Mouse (Mus musculus) left cerebral cortex, postnatal 14 days (tissue): ENCODE measurements at regions not wholly inside any gene's neighbourhood (a gene's known extent, or its start where the extent isn't known, plus 50 kb on each side); places are given as distances from the start of the nearest gene placed in this dataset.
A peak's percentile ranks its signal among the peaks of the same experiment; 100 is the strongest.
"Not testable (repeated sequence)": the region's sequence is repeated elsewhere in the genome, so short reads cannot be mapped to it uniquely, and the experiment has no call there.

Experiments
- DNase-seq, 2 experiments: peaks; one replicate each; pipeline ENCODE4 v3.0.0; 2021 to 2022; ENCODE audit warnings: low spot score in 2 of 2, mixed read lengths in 1 of 2
- intact Hi-C: fragments of 180-260 bp; cut with DNase I; formaldehyde crosslinking; loops from one replicate; pipeline ENCODE4 v1.15.1; 2025

DNA sequence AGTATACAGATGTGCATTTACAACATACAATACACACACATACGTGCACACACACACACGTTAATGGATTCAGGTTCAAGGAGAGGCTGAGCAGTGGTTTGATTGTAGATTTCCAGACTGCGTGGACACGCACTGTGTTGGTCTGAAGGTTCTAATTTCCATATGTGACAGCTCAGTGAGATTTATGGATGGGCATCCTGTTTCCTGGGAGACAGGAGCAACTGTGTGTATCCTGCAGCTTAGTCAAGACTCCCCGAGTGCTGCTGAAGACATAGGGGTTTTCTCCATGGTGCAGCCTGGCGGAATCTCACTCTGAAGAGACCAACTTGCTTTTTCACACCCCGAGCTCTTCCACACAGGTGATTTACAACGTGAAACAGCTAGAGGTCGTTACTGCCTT is 119.3 kb upstream of the Foxk1 start:
- no peak for DNase-seq
- intact Hi-C loops = no loop called here

DNA sequence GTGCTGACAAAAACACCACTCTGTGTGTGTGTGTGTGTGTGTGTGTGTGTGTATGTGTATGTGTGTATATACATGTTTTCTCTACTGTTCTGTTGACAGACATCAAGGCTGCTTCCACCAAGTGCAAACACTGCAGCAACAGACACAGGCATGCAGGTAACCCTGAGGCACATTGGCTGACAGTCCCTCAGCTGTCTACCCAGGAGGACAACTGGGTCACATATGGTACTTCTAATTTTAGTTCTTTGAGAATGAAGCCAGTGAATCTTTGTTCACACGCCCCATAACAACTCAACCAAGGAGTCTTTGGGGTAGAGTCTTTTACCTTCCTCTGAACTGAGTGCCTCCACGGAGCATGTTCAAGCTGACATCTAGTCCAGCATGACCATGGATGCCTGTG is 113.3 kb upstream of the Foxk1 start:
- DNase-seq = no peak
- intact Hi-C loops = no loop called here

DNA sequence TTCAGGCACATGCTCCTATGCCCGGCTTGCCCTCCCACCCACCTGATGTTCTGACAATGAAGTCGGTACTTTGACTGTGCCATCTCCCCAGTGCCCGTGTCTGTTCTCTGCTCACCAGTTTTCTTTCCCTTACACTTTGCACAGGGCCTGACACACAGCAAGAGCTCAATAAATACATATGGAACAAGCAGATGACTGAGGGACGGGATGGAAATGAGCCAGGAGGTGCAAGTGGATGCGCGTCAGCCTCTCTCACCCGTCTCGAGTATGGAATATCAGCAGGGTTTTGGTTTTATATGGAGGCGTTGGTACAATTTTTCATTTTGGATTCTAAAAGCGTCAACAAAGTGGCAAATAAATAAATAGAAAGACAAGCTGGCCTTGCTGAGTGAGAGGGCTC is 109.8 kb upstream of the Foxk1 start:
- DNase-seq = peak in 1 of 2 experiments; percentile 24
- intact Hi-C loops = no loop called here

DNA sequence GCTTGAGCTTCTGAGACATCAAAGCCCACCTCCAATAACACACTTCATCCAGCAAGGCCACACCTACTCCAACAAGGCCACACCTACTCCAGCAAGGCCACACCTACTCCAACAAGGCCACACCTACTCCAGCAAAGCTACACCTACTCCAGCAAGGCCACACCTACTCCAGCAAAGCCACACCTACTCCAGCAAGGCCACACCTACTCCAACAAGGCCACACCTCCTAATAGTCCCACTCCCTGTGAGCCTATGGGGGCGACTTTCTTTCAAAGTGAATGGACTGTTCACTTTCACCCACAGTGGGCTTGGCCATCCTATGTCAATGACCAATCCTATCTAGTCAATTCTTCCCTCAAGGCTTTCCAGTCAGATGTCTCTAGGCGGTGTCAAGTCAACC is 104.9 kb upstream of the Foxk1 start:
- DNase-seq, intact Hi-C loops: not testable (repeated sequence)

DNA sequence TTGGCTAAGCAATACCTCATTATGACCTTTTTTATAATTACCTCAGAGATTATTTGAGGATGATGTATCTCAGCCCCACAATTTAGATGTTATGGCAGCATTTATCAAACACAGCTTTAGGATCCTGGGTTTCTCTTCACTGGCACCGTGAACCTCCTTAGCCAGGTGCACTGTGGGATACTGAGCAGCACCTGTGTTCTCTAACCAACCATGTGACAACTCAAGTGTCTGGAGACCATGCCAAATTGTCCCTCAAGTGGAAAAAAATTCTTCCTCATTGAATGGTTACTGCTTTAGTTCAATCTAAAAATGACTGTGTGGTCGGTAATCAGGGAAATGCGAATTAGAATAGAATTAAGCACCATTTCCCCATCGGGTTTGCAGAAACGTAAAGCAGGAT is 101.7 kb upstream of the Foxk1 start:
- intact Hi-C loops = no loop called here
- DNase-seq = no peak

DNA sequence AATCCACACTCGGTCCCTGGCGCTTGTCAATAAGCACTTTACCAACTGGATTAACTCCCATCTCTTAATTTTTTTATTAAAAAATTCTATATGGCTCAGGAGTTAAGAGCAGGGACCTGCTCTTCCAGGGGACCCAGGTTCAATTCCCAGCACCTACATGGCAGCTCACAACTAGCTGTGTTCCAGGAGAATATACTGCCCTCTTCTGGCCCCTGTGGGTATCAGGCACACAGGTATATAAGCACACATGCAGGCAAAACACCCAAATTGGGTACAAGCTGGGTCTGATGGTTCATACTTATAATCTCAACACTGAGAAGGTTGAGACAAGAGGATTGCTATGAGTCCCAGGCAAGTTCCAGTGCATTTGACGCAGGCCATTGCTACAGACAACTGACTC is 92.8 kb upstream of the Foxk1 start:
- intact Hi-C loops = no loop called here
- no peak for DNase-seq

DNA sequence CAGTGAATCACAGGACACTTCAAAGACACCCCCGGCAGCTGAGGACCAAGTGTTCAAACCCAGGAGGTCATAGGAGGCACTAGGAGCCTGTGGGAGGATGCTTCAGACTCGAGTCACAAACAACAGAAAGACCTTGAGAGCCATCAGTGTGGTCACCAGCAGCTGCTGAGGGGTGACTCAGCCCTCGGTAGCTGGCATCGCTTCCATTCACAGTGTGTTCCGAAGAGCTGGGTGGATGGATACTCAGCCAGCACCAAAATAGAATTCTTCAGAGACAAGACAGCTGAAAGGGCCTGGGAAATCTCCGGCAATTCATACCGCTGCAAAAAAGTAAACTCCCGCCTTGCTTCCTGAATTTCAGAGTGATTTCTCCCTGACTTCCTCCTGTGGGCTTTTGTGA is 87.4 kb upstream of the Foxk1 start:
- DNase-seq = peak; percentile 72 to 87
- intact Hi-C loops = loop anchor here (10.0 kb wide), 2 partner anchors 229 to 1219 kb away; no protein-coding TSS in a partner anchor

DNA sequence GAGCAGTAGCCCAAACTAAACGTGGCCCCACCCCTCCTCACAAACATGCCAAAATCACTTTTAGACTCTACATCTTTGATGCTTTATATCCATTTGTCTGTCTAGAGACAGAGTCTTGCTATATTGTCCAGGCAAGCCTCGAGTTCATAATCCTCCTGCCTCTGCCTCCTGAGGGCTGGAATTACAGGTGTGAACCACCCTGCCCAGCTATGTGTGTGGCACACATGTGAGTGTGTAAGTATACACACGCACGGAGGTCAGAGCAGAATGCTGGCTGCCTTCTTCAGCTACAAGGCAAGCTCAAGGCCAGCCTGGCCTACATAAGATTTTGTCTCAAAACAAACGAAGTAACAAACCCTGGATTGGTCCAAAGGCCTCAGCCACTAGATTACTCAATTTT is 86.8 kb upstream of the Foxk1 start:
- no peak for DNase-seq
- intact Hi-C loops = loop anchor here (10.0 kb wide), 2 partner anchors 230 to 1220 kb away; no protein-coding TSS in a partner anchor

DNA sequence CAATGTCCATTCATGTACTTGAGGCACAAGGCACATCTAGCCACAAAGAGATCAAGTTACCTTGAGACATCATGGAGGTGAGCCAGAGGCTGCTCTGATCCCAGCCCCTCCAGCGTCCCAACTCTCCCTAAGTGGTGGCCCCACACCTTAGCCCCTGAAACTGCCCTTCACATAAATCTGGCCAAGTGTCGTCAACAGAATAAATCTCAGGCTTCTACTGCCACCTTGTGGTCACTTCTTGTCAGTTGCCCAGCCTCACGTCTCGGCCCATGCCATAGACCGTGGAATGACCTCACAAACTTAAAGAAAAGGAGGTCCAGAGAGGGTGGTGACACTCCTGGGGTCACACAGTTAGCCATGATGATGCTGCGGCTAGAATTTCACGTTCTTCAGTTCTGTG is 82.0 kb upstream of the Foxk1 start:
- intact Hi-C loops = loop anchor here (5.0 to 10.0 kb wide), 4 partner anchors 234 to 1472 kb away; partner anchors contain the start of gene Sdk1

DNA sequence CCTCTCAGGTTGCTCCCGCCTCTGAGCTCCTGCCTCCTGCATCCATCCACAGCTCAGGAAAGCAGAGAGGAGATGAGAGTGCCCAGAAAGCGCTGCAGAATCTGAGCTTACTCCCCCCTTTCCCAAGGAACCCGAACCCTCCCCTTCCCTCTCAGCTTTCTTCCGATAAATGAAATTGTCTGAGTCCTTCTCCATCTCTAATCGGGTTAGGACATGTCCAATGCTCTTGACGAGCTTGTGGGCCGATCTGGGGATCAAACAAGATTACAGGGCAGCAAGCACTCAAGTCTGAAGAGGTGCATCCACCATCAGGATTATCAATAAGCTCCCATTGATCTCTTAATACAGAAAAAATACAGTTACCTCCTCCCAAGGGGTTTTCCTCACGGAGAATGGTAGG is 80.0 kb upstream of the Foxk1 start:
- DNase-seq = no peak
- intact Hi-C loops = loop anchor here (10.0 kb wide), 1 partner anchor 337 kb away; no protein-coding TSS in a partner anchor

More for the DNA sequence above, 82.0 kb upstream of the Foxk1 start:
- DNase-seq = peak; percentile 66 to 79

DNA sequence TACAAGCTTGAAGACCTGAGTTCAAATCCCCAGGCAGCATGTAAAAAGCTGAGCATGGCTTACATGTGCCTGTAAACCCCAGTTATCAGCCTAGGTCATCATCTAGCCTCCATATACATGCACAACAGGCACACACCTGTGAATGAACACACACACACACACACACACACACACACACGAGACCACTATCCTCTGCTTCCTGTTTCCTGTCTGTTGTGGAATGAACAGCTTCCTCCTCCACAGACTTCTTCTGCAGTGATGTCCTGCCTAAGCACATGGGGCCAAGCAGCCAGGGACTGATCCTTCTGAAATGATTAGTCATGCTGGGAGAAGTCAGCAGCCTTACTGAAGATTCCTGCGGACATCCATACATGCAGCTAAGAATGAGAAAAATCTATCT is 76.4 kb upstream of the Foxk1 start:
- intact Hi-C loops = loop anchor here (10.0 kb wide), 1 partner anchor 340 kb away; no protein-coding TSS in a partner anchor
- no peak for DNase-seq

DNA sequence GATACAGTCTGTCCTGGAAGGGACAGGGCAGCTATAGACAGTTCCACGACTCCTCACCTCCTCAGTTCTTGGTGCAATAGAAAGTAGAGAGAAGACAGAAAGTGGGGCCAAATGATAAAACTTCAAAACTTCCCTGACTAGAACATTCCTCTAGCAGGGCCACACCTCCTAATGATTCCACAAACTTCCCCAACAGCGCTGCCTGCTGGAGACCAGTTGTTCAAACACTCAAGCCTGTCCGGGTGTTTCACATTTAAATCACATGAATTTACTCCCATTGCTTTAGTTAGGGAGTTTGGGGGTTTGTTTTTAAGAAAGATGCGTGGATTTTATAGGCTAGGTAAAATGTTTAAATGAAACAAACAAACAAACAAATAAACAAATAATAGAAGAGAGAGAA is 75.7 kb upstream of the Foxk1 start:
- DNase-seq = no peak
- intact Hi-C loops = loop anchor here (10.0 kb wide), 1 partner anchor 341 kb away; no protein-coding TSS in a partner anchor

DNA sequence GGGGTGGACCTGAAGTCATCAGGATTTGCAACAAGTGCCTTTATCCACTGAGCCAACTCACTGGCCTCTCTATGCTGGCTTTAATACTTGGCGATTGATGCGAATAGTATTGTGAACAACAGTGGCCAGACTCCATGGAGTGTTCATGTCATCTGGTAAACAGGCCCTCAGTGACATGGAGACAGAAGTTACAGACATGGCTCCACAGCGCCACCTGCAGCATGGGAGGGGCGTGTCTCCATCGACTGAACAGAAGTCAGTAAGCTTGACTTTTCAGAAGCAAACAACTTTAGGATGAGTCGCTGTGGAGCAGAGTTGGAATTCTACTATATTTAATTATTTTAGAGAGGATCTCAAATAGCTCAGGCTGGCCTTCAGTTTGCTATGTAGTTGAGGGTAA is 74.0 kb upstream of the Foxk1 start:
- peak in 1 of 2 experiments; percentile 54 for DNase-seq
- intact Hi-C loops = loop anchor here (10.0 kb wide), 1 partner anchor 342 kb away; no protein-coding TSS in a partner anchor

DNA sequence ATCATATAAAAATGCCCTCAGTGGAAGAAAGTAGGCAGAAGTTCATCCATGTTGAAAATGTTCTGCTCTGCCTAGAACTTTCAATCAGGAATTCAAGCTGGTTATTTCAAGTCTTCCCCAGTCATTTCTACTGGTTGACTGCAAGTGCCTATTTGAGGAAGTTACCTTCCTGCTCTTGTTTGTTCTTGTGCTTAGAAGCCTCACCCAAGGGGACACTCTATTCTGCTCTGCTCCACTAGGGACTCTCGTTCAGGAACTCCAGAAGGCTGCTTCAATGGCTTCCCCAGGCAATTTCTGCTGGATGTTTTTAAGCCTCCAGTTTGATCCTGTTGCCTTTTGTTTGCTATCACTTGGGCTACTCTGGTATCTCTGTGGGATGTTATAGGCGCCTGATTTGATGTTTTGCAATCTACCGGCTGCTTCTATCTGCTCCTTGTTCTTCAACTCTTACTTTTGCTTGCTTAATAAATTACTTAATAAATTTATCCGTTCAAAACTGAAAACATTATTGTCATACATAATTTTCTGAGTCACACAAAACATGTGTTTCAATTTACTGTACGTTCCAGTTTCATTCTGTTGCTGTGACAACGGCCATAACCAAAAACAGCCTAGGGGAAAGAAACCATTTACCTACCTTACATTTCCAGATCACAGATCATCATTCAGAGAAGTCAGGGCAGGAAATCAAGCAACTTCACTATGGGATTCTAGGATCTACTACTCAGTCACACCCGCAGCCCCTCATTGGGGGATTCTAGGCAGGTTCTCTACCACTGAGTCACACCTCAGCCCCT is 71.4 kb upstream of the Foxk1 start:
- no peak for DNase-seq
- intact Hi-C loops = loop anchor here (10.0 kb wide), 1 partner anchor 345 kb away; no protein-coding TSS in a partner anchor

DNA sequence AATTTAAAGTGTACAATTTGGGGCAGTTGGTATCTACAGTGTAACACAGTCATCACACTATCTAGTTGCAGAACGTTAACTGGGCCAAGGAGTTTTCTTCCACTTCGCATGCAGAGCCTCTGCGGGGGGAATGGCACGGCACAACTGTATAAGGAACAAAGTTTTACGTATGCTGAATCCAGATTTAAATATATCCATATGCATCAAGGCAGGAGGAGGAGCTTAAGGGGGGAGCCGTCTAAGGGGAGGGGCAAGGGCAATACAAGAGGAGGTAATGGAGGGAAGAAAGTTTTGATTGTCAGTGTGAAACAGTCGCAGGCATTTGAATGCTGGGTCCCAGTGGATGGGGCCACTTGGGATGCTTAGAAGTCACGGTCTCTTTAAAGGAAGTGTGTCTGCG is 68.6 kb upstream of the Foxk1 start:
- DNase-seq = no peak
- intact Hi-C loops = no loop called here

DNA sequence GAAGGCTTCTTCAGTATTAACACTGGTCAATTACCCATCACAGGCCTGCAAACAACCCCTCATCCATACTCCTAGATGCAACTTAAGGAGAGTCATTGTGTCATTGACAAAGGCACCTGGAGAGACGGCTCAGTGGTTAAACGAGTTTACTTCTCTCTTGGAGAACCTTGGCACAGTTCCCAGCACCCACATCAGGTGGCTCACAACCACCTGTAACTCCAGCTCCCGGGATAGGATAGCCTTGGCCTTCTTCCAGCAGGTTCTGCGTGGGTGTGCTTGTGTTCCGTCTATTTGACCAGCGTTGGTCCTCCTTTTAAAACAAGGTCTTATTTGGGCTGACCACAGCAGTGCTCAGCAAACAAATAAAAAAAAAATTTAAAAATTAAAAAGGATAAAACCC is 63.9 kb upstream of the Foxk1 start:
- intact Hi-C loops = no loop called here
- no peak for DNase-seq

DNA sequence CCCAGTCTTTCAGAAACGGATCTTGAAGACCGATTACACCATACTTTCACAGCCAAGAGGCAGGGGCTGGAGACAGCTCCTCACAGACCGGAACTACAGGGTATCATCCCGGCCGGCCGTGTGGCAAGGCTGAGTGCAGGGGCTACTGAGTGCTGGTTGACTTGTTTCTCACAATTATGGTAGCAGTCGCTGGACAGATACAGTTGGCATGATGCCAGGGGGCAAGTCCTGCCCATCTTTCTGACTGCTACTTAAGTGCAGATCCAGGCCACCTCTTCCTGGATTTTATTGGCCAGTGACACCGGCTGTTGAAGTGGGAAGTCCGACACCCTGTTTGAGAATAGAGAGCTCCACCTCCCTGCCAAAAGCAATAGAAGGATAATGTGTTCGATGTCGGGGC is 63.2 kb upstream of the Foxk1 start:
- DNase-seq = no peak
- intact Hi-C loops = no loop called here

DNA sequence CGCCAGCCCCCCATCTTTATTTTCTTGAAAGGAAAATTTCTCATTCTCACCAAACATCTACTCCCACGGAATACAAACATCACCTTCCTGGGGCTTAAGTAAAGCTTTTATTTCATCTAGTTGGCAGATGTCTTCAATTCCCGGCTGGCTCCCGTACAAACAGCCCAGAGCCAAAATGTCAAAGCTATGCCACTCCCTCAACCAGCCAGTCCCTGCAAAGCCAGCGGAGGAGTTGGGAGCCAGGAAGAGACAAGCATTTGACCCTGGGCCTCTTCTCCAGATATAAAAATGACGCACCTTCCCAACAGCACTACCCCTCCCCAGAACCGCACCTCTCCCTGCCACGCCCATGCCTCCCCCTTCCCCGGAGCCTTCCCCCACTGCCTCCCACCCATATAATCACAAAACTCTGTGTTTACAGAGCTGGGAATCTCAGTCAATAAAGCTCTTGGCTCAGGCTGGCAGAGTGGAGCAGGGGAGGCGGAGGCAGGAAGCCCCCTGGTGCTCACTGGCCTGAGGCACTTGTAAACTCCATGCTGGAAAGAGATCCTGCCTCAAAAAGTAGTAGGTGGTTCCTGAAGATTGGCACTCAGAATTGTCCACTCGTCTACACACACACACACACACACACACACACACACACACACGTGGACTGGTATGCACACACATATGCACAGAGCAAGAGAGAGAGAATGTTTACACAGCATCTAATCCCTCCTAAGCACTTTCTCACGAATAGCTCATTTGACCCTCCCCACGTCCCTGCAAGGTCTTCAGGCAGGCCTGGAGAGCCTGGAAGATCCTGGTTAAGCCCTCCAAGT is 60.9 kb upstream of the Foxk1 start:
- no peak for DNase-seq
- intact Hi-C loops = no loop called here

DNA sequence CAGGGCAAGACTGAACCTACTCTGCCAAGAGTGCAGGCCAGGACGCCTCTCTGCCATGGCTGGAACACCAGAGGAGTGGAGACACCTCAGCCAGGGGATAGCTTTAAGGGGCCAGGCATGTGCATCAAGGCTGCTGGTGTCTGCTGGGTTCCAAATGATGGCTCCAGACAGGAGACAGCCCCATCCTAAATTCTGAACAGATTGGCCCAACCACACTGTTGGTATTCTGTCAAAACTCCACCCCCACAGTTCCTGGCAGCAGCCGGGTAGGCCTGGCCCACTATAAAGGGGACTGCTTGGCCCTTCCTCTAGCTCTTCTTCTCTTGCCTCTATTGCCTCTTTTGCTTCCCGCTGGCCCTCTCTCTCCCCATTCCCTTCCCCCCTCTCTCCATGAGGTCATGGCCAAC is 60.3 kb upstream of the Foxk1 start:
- intact Hi-C loops = no loop called here
- DNase-seq = no peak

DNA sequence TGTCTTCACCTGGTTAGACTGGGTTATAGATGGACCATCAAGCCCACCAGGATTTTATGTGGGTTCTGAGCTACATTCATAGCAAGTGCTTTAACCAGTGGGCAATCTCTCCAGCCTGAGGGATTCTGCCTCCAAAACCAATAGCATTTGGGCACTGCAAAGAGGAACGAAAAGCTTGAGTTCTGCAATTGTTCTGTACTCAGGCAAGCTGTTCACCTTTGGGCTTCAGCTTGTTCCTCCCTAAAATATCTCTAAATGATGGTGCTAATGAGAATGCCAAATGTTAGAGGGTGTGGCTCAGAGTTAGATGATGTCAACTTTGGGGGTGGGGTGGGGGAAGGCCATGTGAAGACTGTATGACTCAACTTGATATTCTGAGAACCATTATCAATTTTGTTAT is 54.8 kb upstream of the Foxk1 start:
- DNase-seq = no peak
- intact Hi-C loops = no loop called here
